Mouse (Mus musculus) limb, embryonic 12.5 days (tissue): ENCODE results near the gene Celsr1. TPM values are rescaled to one million over a fixed set of nuclear protein-coding genes. Genes with fewer than 3 reads are reported as not detected.

Source experiments
- polyA plus RNA-seq: library from polyadenylated mRNA; unstranded; fragments of >200 nt; fragmentation: Nextera tagmentation; extraction: Ambion mirVana; gene quantifications from 2 replicates; pipeline ENCODE4 v1.2.1, GENCODE M21; 2016

Celsr1 gene
- polyA plus RNA-seq, 1 experiment from 2014 or later, result 1.9 TPM

Other genes with a start within 250 kb of the Celsr1 start
- gene Cdpf1, start 222.1 kb downstream of the Celsr1 start, polyA plus RNA-seq, result 22.8 and 24.5 TPM in 2 replicates
- 0.12 and 0.13 TPM in 2 replicates for gene Pkdrej, start 212.0 kb downstream of the Celsr1 start, polyA plus RNA-seq
- gene Ttc38, start 201.5 kb downstream of the Celsr1 start, polyA plus RNA-seq, result 4.9 and 5.3 TPM in 2 replicates
- gene Gtse1, start 174.0 kb downstream of the Celsr1 start, polyA plus RNA-seq, result 35.9 and 36.1 TPM in 2 replicates
- 46.7 and 51.7 TPM in 2 replicates for gene Trmu, start 154.5 kb downstream of the Celsr1 start, polyA plus RNA-seq
- 19.2 and 20.0 TPM in 2 replicates for gene Gramd4, start 23.9 kb upstream of the Celsr1 start, polyA plus RNA-seq
- 19.2 and 21.5 TPM in 2 replicates for gene Cerk, start 152.4 kb upstream of the Celsr1 start, polyA plus RNA-seq
- 11.2 and 12.1 TPM in 2 replicates for gene Tbc1d22a, start 180.7 kb upstream of the Celsr1 start, polyA plus RNA-seq